Mouse (Mus musculus) splenic B cell, adult 2 months (primary cell): ENCODE measurements around the gene Rps27a.
A peak's percentile ranks its signal among the peaks of the same experiment; 100 is the strongest.
"Not testable (repeated sequence)": the region's sequence is repeated elsewhere in the genome, so short reads cannot be mapped to it uniquely, and the experiment has no call there.

Experiments
- DNase-seq: peaks from one replicate; pipeline ENCODE4 v3.0.0-alpha.2; 2011; ENCODE audit warnings: low read depth, low spot score
- H3K27me3 ChIP-seq: 2 replicates; pipeline ENCODE4 v1.6.1; 2012; ENCODE audit warnings: mild to moderate bottlenecking, low read length, moderate library complexity, mixed read lengths; ENCODE audit not compliant: control insufficient read depth, poor library complexity, insufficient read depth, severe bottlenecking
- H3K36me3 ChIP-seq: 2 replicates; pipeline ENCODE4 v1.6.1; 2012; ENCODE audit warnings: mild to moderate bottlenecking, low read length, moderate library complexity, mixed read lengths; ENCODE audit not compliant: control insufficient read depth, poor library complexity, insufficient read depth, severe bottlenecking

Rps27a gene

GRCm38 (mm10) chr11:29545150-29545752 lies 2.7 kb downstream of the Rps27a start:
- H3K36me3 ChIP-seq = peaks cover 13% of the 10 kb centered on the region
- H3K27me3 ChIP-seq, DNase-seq: not testable (repeated sequence)

GRCm38 (mm10) chr11:29544225-29544945 lies 3.5 kb downstream of the Rps27a start:
- no peaks in the 10 kb centered on the region for H3K27me3 ChIP-seq
- no peak for DNase-seq
- peaks cover 13% of the 10 kb centered on the region for H3K36me3 ChIP-seq

DNA sequence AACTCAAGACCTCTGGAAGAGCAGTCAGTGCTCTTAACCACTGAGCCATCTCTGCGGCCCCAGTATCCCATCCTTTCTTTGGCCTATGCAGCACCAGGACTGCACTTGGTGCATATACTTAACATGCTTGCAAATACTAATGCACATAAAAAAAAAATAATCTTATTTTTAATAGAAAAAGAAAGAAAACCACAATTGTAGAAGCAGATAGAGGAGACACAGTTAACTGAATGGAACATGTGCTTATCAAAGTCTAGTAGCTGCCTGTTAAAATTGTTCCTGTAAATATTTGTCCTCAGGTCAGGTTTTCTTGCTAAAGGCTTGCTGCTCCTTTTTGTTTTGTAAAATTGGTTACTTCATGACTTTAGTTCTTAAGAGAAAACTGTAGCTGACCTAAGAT lies 9.7 kb downstream of the Rps27a start:
- no peaks in the 10 kb centered on the region for H3K27me3 ChIP-seq
- H3K36me3 ChIP-seq = peaks cover 16% of the 10 kb centered on the region
- no peak for DNase-seq

DNA sequence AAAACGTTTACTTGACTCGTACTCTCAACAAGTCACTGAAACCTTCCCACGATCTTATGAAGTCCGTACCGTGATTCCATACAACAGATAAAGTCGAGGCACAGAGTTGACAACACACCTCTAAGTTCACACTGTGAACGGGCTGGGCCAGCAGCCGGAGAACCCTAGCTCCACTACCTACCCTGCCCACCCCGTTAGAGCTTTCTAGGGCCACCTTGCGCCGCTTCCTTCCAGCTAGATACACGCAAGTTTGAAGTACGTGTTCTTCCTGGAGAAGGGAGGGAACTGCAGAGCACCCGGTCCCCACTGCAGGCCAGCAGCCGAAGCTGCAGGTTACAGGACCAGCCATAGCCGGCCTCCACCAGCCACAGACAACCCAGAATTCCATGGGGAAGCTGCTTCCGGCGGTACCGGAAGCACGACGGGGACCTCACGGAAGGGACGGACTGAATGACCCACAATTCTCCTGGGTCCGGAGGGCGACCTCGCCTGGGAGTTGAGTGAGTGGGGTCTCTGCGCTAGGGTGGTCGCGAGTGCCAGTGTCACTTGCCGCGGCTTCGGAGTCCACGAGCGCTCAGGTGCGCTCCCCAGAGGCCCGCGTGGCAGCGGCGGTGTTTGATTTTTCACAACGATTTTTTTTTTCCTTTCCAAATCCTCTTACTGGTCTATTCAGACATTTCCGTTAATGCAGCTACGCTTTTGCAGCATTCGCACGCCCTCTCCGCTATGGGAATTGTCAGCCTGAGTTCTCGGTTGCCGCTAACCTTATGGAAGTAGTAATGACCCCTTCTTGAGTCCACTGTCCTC lies 21.7 kb downstream of the Rps27a start, which contains the start of gene Mtif2:
TSS of gene Mtif2 (plus strand) at position 421 of the 807 bp plus-strand sequence.
- H3K36me3 ChIP-seq = no peaks in the 10 kb centered on the region
- no peaks in the 10 kb centered on the region for H3K27me3 ChIP-seq
- DNase-seq = peak; percentile 71

DNA sequence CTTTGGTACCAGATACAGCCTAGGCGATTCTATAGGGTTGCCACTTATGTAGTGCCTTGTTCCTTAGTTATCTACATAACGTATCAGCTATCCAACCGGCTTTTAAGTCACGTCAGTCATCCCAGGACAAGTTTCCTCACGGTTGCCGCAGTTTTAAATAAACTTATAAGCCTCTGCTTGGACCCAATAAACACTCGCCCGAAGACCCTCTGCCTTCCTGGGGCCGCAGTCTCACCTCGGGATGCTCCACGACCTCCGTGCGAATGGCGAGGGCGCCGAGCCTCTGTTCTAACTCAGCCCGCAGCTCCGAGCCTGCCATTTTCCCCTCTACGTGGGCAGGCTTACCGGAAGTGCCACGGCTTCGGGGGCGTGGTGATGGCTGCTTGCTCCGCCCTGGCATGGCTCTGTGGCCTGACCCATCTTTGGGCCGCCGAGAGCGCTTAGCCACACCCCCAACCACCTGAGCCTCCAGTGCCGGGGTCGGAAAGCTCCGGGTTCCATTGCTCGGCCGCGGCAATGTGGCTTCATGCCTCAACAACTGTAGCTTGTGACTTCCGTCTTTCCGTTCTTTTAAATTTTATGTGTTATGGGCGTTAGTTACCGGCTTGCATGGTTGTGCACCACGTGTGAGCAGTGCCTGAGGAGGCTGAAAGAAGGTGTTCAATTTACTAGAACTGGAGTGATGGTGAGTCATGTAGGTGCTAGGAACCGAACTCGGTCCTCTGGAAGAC lies 33.1 kb downstream of the Rps27a start, which contains the start of gene Prorsd1:
TSS of gene Prorsd1 (minus strand) at position 352 of the 731 bp plus-strand sequence.
- Histone ChIP-seq H3K27me3 (no peaks in the 10 kb centered on the region), H3K36me3 (peaks cover 6% of the 10 kb centered on the region; the same call in 1 of the 2 replicates)
- peak; percentile 97 for DNase-seq

- DNase-seq = peak; percentile 44
- Histone ChIP-seq H3K36me3 (peaks cover 6% of the 10 kb centered on the region; the same call in 1 of the 2 replicates), H3K27me3 (no peaks in the 10 kb centered on the region)
These were observed 33.6 kb downstream of the Rps27a start for GRCm38 (mm10) chr11:29514325-29514681.

- Histone ChIP-seq H3K27me3 (no peaks in the 10 kb centered on the region), H3K36me3 (peaks cover 6% of the 10 kb centered on the region; the same call in 1 of the 2 replicates)
- no peak for DNase-seq
These were observed 34.9 kb downstream of the Rps27a start for GRCm38 (mm10) chr11:29512818-29513535.

GRCm38 (mm10) chr11:29509421-29509820 lies 38.5 kb downstream of the Rps27a start:
- no peaks in the 10 kb centered on the region for H3K27me3 ChIP-seq
- peaks cover 6% of the 10 kb centered on the region; the same call in 1 of the 2 replicates for H3K36me3 ChIP-seq
- DNase-seq = no peak

- no peak for DNase-seq
- Histone ChIP-seq H3K27me3 (no peaks in the 10 kb centered on the region), H3K36me3 (0 out of 2 replicates have a peak, but pooled peaks cover 1% of the 10 kb centered on the region)
These were observed 42.8 kb downstream of the Rps27a start for GRCm38 (mm10) chr11:29504899-29505625.

DNA sequence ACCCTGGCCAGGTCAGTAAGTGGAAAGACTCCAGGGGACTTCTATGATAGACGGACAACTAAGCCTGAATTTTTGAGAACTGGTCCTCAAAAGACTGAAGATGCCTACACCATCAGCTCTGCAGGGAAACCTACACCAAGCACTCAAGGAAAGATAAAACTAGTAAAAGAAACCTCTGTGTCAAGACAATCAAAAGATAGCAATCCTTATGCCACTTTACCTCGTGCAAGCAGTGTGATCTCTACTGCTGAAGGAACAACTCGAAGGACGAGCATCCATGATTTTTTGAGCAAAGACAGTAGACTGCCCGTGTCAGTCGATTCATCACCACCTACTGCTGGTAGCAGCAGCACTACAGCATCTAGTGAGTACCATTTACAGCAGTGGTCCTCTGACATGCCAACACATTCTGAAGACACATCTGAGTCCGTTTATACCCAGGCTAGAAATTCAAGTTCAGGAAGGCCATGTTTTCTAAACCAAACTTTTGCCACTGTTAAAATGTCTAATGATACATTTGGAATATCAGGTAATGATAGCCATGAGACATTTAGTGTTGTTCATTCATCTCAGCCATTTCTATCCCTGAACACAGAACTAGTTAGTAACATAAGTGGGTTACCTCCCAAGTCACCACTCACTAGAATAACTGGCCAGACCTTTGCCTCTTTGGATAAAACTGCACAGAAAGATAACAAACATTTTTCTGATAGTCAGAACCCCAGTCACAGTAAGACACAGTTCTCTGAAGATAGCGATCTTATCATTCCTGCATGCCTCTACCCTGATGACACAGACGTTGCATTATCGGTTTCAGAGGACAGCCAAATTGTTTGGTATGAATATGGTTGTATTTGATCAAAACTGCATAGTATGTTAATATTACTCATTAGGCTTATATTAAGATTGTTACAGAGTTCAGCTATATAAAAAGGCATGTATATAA lies 43.7 kb downstream of the Rps27a start:
- DNase-seq = no peak
- no peaks in the 10 kb centered on the region for H3K27me3 ChIP-seq
- 0 out of 2 replicates have a peak, but pooled peaks cover 1% of the 10 kb centered on the region for H3K36me3 ChIP-seq

- 0 out of 2 replicates have a peak, but pooled peaks cover 1% of the 10 kb centered on the region for H3K36me3 ChIP-seq
- DNase-seq = no peak
- H3K27me3 ChIP-seq = no peaks in the 10 kb centered on the region
These were observed 50.9 kb downstream of the Rps27a start for GRCm38 (mm10) chr11:29496962-29497361.
